Mouse (Mus musculus) bone marrow, adult 2 months (tissue): ENCODE data around the gene Tapbp.

Experiments
- CTCF ChIP-seq: fragments of 200-500 bp; IDR thresholded peaks from 2 replicates; pipeline ENCODE4 v1.5.1; 2011; ENCODE audit warnings: low read length, control low read depth; ENCODE audit not compliant: control insufficient read depth, insufficient read depth
- POLR2A ChIP-seq: fragments of 200-500 bp; IDR thresholded peaks from 2 replicates; pipeline ENCODE4 v1.6.1; 2011; ENCODE audit warnings: low read depth, mild to moderate bottlenecking, control low read depth, low read length, borderline replicate concordance; ENCODE audit not compliant: control insufficient read depth

DNA sequence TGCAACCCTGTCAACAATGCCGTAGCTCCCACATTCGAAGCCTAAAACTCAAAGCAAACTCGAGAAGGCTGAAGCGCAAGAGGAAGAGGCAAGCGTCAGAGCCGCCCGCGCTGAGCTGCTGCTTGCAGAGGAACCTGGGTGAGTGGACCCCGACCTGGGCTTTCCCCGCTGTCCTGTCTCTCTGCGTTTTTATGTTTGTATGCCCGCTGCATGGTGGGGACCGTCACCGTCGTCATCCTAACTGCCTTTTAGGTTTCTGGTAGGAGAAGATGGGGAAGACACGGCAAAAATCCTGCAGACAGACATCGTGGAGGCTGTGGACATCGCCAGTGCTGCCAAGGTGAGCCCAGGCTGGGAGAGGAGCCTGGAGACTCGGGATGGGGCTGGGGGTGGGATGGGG, 25.7 kb downstream of the Tapbp start:
- TF ChIP-seq CTCF = no peak
- TF ChIP-seq POLR2A = no peak
